Mouse (Mus musculus) forebrain, embryonic 11.5 days (tissue): ENCODE results near the gene Btbd19. TPM values are rescaled to one million over a fixed set of nuclear protein-coding genes. Genes with fewer than 3 reads are reported as not detected.

ENCODE experiments used
- ATAC-seq: fragments of 200-750 bp; cut with Nextera tagmentation; replicated peaks from 2 replicates; pipeline ENCODE4 v1.8.0; 2017; ENCODE audit warnings: moderate TSS enrichment; ENCODE audit not compliant: low FRiP score
- DNase-seq: peaks from one replicate; pipeline ENCODE4 v3.0.0-alpha.2; 2017; ENCODE audit warnings: low spot score
- H3K27ac ChIP-seq: fragments of 300-500 bp; sonication (generic); 2 replicates; pipeline ENCODE4 v1.5.1; 2014; ENCODE audit warnings: low read depth, low read length
- H3K27me3 ChIP-seq: fragments of 300-500 bp; sonication (generic); 2 replicates; pipeline ENCODE4 v1.6.1; 2014; ENCODE audit warnings: mild to moderate bottlenecking, low read length, mixed read lengths; ENCODE audit not compliant: control insufficient read depth, insufficient read depth
- H3K36me3 ChIP-seq: fragments of 300-500 bp; sonication (generic); 2 replicates; pipeline ENCODE4 v1.6.1; 2014; ENCODE audit warnings: mild to moderate bottlenecking, low read length, moderate library complexity, mixed read lengths; ENCODE audit not compliant: control insufficient read depth, insufficient read depth
- H3K4me1 ChIP-seq: fragments of 300-500 bp; sonication (generic); replicated peaks from 2 replicates; pipeline ENCODE4 v1.6.1; 2014; ENCODE audit warnings: low read length, mixed read lengths; ENCODE audit not compliant: control insufficient read depth, insufficient read depth
- H3K4me2 ChIP-seq: fragments of 300-500 bp; sonication (generic); 2 replicates; pipeline ENCODE4 v1.6.1; 2014; ENCODE audit warnings: low read depth, mild to moderate bottlenecking, low read length, moderate library complexity, mixed read lengths; ENCODE audit not compliant: severe bottlenecking
- H3K4me3 ChIP-seq: fragments of 300-500 bp; sonication (generic); 2 replicates; pipeline ENCODE4 v1.5.1; 2014; ENCODE audit warnings: low read depth, low read length
- H3K9ac ChIP-seq: fragments of 300-500 bp; sonication (generic); 2 replicates; pipeline ENCODE4 v1.6.1; 2014; ENCODE audit warnings: low read length
- H3K9me3 ChIP-seq: fragments of 300-500 bp; sonication (generic); 2 replicates; pipeline ENCODE4 v1.6.1; 2016; ENCODE audit warnings: low read length, mixed read lengths; ENCODE audit not compliant: control insufficient read depth
- WGBS: fragments of 180-500 bp; shearing (Covaris S2); extraction: QIAGEN DNeasy Blood & Tissue Kit; methylation state at CpG from one replicate; pipeline ENCODE4 v1.1.7; 2014; 5-methylcytosine and 5-hydroxymethylcytosine counted together
- microRNA-seq: library from miRNA; unstranded; fragments of <30 nt; microRNA quantifications from one replicate; pipeline ENCODE4, GENCODE M21; 2016; ENCODE audit not compliant: insufficient number of aligned reads
- polyA plus RNA-seq: library from polyadenylated mRNA; unstranded; fragments of >200 nt; fragmentation: Nextera tagmentation; extraction: Ambion mirVana; gene quantifications from 2 replicates; pipeline ENCODE4 v1.2.1, GENCODE M21; 2014

Btbd19 gene
- polyA plus RNA-seq, 1 experiment from 2014 or later = 4.1 TPM

DNA sequence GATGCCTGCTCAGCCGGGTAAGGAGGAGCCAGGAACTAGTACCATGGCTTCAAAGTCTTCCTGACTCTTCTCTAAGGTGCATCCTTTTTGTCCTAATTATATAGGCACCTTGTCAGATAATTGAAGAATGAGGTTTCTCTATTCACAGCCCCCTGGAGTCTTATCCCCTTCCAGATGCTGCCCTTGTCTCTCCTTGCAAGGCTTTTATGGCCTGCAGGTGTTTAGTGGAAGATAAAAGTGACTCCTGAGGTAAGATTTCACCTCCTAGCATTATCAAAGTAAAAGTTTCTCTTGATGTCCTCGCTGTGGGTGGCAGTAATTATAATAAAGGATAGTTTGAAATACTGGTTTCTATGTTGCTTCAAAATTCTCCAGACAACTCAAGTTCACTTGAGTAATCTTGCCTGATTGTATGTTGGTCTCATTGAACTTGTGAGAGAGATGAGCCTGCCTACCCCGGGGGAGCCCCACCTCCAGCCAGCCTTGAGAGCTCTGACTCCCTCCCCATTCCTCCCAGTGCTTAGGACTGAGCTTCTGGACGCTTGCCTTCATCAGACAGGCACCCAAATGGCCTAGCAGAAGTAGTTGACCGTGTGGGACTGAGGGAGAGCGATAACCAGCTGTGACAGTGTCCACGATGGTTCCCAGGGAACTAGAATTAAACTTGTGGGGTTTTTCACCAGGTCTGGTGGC lies 37.4 kb downstream of the Btbd19 start:
- no peaks in the 10 kb centered on the region for H3K9me3 ChIP-seq
- no peak for ATAC-seq
- 87% methylated on average over 7 of the region's 7 CpGs for WGBS

GRCm38 (mm10) chr4:117071183-117071582 lies 54.3 kb downstream of the Btbd19 start:
- H3K27ac ChIP-seq = no peak overlapping the region
- 92% methylated on average over 5 of the region's 5 CpGs for WGBS
- DNase-seq (no peak), ATAC-seq (no peak)
- no peaks in the 10 kb centered on the region for H3K9me3 ChIP-seq
- H3K4me3 ChIP-seq = no peak overlapping the region
- no peaks in the 10 kb centered on the region; the same call in 1 of the 2 replicates for H3K36me3 ChIP-seq
- H3K27me3 ChIP-seq = no peaks in the 10 kb centered on the region
- H3K4me2 ChIP-seq = no peak overlapping the region
- H3K4me1 ChIP-seq = no peaks in the 10 kb centered on the region
- H3K9ac ChIP-seq = no peak overlapping the region

More for the DNA sequence above, 37.4 kb downstream of the Btbd19 start:
- no peak overlapping the region for H3K27ac ChIP-seq
- no peak overlapping the region for H3K4me2 ChIP-seq
- no peak overlapping the region for H3K4me3 ChIP-seq
- H3K36me3 ChIP-seq = no peaks in the 10 kb centered on the region
- no peaks in the 10 kb centered on the region for H3K27me3 ChIP-seq
- no peak overlapping the region for H3K9ac ChIP-seq
- no peaks in the 10 kb centered on the region for H3K4me1 ChIP-seq
- no peak for DNase-seq

GRCm38 (mm10) chr4:117070624-117071023 lies 54.9 kb downstream of the Btbd19 start:
- Histone ChIP-seq H3K9me3 (no peaks in the 10 kb centered on the region), H3K27me3 (no peaks in the 10 kb centered on the region), H3K4me1 (no peaks in the 10 kb centered on the region), H3K4me3 (no peak overlapping the region), H3K9ac (no peak overlapping the region), H3K27ac (no peak overlapping the region), H3K36me3 (no peaks in the 10 kb centered on the region; the same call in 1 of the 2 replicates), H3K4me2 (no peak overlapping the region)
- DNase-seq = no peak
- no peak for ATAC-seq
- WGBS = 87% methylated on average over 4 of the region's 4 CpGs

DNA sequence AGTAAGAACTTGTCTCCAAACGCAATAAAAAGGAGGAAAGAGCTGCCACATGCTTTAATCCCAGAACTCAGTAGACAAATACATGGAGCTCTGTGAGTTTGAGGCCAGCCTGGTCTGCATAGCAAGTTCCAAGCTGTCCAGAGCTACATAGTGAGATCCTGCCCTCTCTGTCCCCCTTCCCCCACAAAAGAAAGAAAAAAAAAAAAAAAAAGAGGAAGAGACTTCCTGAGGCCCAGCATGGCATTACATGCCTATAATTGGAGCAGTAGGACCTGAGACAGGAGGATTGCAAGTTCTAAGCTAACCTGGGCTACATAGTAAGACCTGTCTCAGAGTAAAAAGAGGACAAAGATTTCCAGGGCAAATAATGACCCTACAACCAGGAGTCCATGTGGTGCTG lies 55.9 kb downstream of the Btbd19 start:
- Histone ChIP-seq H3K9ac (no peak overlapping the region), H3K4me3 (no peak overlapping the region), H3K9me3 (no peaks in the 10 kb centered on the region), H3K27ac (no peak overlapping the region), H3K36me3 (no peaks in the 10 kb centered on the region; the same call in 1 of the 2 replicates), H3K27me3 (no peaks in the 10 kb centered on the region), H3K4me2 (no peak overlapping the region), H3K4me1 (no peaks in the 10 kb centered on the region)
- WGBS = 96% methylated on average over 1 of the region's 1 CpGs
- no peak for ATAC-seq
- DNase-seq = no peak

Small RNAs within 50 kb of the gene (microRNA-seq; reads per million reads assigned to microRNA genes)
- gene Gm22398 = not detected

Other genes with a start within 250 kb of the Btbd19 start
- gene Zswim5, start 248.3 kb downstream of the Btbd19 start, polyA plus RNA-seq = 10.9 and 12.4 TPM in 2 replicates
- gene Urod, start 131.3 kb downstream of the Btbd19 start, polyA plus RNA-seq = 84.1 and 88.3 TPM in 2 replicates
- 12.7 and 13.7 TPM in 2 replicates for gene Hectd3, start 130.4 kb downstream of the Btbd19 start, polyA plus RNA-seq
- gene Eif2b3, start 106.3 kb downstream of the Btbd19 start, polyA plus RNA-seq = 45.7 and 47.5 TPM in 2 replicates
- gene Ptch2, start 29.6 kb downstream of the Btbd19 start, polyA plus RNA-seq = 5.8 and 6.4 TPM in 2 replicates
- not detected in 2 replicates for gene Tctex1d4, start 1.1 kb upstream of the Btbd19 start, polyA plus RNA-seq
- 16.0 and 17.4 TPM in 2 replicates for gene Plk3, start 8.2 kb upstream of the Btbd19 start, polyA plus RNA-seq
- 797 and 841 TPM in 2 replicates for gene Rps8, start 30.5 kb upstream of the Btbd19 start, polyA plus RNA-seq
- 111 and 116 TPM in 2 replicates for gene Kif2c, start 56.9 kb upstream of the Btbd19 start, polyA plus RNA-seq
- gene Tmem53, start 126.2 kb upstream of the Btbd19 start, polyA plus RNA-seq = 6.4 and 9.0 TPM in 2 replicates
- gene Armh1, start 126.4 kb upstream of the Btbd19 start, polyA plus RNA-seq = 0.49 TPM in 1 of 2 replicates, not detected in the other